8 mouse cellular contexts compared by ENCODE assay signal in genomic region chr2:33154751-33155372, GRCm38 (mm10). TPM values are rescaled to one million over a fixed set of nuclear protein-coding genes. Genes with fewer than 3 reads are reported as not detected.
DNase-seq lines count a peak whose midpoint lies in the region; ATAC-seq and TF ChIP-seq lines count a peak whose summit lies in the region.

No protein-coding gene starts in this region.

- ATAC-seq in liver, embryonic 12.5 days: no peak
- peak; percentile 62; the same call in 1 of the 2 replicates for ATAC-seq in intestine, embryonic 14.5 days (replicated peaks; ENCODE audit: low FRiP score, low TSS enrichment, low read depth)
- peak; percentile 43; the same call in 1 of the 2 replicates for ATAC-seq in midbrain, embryonic 14.5 days (ENCODE audit: low FRiP score, low TSS enrichment)

- H3K27me3 ChIP-seq in liver, embryonic 12.5 days (replicated peaks): no peaks in the 10 kb centered on the region
- H3K27me3 ChIP-seq in intestine, embryonic 14.5 days (replicated peaks; ENCODE audit: control insufficient read depth, insufficient read depth, low read length): no peaks in the 10 kb centered on the region
- H3K27me3 ChIP-seq in midbrain, embryonic 14.5 days (ENCODE audit: control insufficient read depth, insufficient read depth, low read length): no peaks in the 10 kb centered on the region
- no peaks in the 10 kb centered on the region for H3K27me3 ChIP-seq in spleen, adult 2 months (ENCODE audit: control insufficient read depth, insufficient read depth, low read length)

- no peak overlapping the region for H3K9ac ChIP-seq in liver, embryonic 12.5 days
- H3K9ac ChIP-seq in intestine, embryonic 14.5 days (ENCODE audit: low read length): no peak overlapping the region
- no peak overlapping the region for H3K9ac ChIP-seq in midbrain, embryonic 14.5 days (replicated peaks; ENCODE audit: low read length)

- intact Hi-C loops in left cerebral cortex, postnatal 10 days (cut with DNase I): loop anchor here (2.0 to 5.0 kb wide), 2 partner anchors 194 to 247 kb away; no protein-coding TSS in a partner anchor

- no peak overlapping the region for H3K27ac ChIP-seq in liver, embryonic 12.5 days
- no peak overlapping the region for H3K27ac ChIP-seq in intestine, embryonic 14.5 days (ENCODE audit: low read depth)
- H3K27ac ChIP-seq in midbrain, embryonic 14.5 days (replicated peaks; ENCODE audit: low read depth, low read length): no peak overlapping the region
- no peak overlapping the region for H3K27ac ChIP-seq in spleen, adult 2 months (ENCODE audit: insufficient read depth, low read length)

- TF ChIP-seq CTCF in spleen, adult 2 months (IDR thresholded peaks at IDR 0.05; ENCODE audit: extremely low read depth, insufficient read depth, insufficient read length, insufficient replicate concordance): peak; percentile 75; the same call in 1 of the 2 replicates

- no peak for TF ChIP-seq POLR2A in spleen, adult 2 months (IDR thresholded peaks at IDR 0.05; ENCODE audit: low read depth, low read length)

- DNase-seq in liver: peak; percentile 58
- peak; percentile 57 to 86 for DNase-seq in cerebellum, postnatal 4 days (ENCODE audit: low spot score in 2 of 2)
- DNase-seq in gastrocnemius, adult 18-20 months (ENCODE audit: low spot score): peak; percentile 85
- DNase-seq in intestine, embryonic 14.5 days (ENCODE audit: low spot score): peak; percentile 90
- DNase-seq in left cerebral cortex, postnatal 10 days (ENCODE audit: extremely low spot score in 1 of 2, low spot score in 2 of 2): peak; percentile 66 to 75
- peak; percentile 87 for DNase-seq in midbrain, embryonic 14.5 days
- DNase-seq in spleen, adult 2 months (ENCODE audit: low read depth in 1 of 2, low spot score in 2 of 2): peak; percentile 17 to 47

- H3K4me3 ChIP-seq in liver, embryonic 12.5 days: no peak overlapping the region
- no peak overlapping the region for H3K4me3 ChIP-seq in intestine, embryonic 14.5 days (ENCODE audit: low read depth, low read length)
- no peak overlapping the region for H3K4me3 ChIP-seq in midbrain, embryonic 14.5 days (replicated peaks; ENCODE audit: low read depth, low read length)
- no peak overlapping the region for H3K4me3 ChIP-seq in spleen, adult 2 months (ENCODE audit: extremely low read depth, insufficient read depth, insufficient read length)

- H3K9me3 ChIP-seq in liver, embryonic 12.5 days (replicated peaks): no peaks in the 10 kb centered on the region
- H3K9me3 ChIP-seq in intestine, embryonic 14.5 days (ENCODE audit: control insufficient read depth, low read length): no peaks in the 10 kb centered on the region
- H3K9me3 ChIP-seq in midbrain, embryonic 14.5 days (ENCODE audit: control insufficient read depth, low read length): no peaks in the 10 kb centered on the region

- H3K4me2 ChIP-seq in liver, embryonic 12.5 days: no peak overlapping the region
- no peak overlapping the region for H3K4me2 ChIP-seq in intestine, embryonic 14.5 days (ENCODE audit: low read length)
- no peak overlapping the region for H3K4me2 ChIP-seq in midbrain, embryonic 14.5 days (ENCODE audit: low read length)

- no peaks in the 10 kb centered on the region for H3K36me3 ChIP-seq in liver, embryonic 12.5 days
- H3K36me3 ChIP-seq in intestine, embryonic 14.5 days (ENCODE audit: control insufficient read depth, insufficient read depth, low read length): no peaks in the 10 kb centered on the region
- peaks cover 46% of the 10 kb centered on the region for H3K36me3 ChIP-seq in midbrain, embryonic 14.5 days (ENCODE audit: control insufficient read depth, insufficient read depth, low read length)
- H3K36me3 ChIP-seq in spleen, adult 2 months (ENCODE audit: control insufficient read depth, insufficient read depth, low read length): no peaks in the 10 kb centered on the region

- 21% methylated on average over 5 of the region's 5 CpGs for WGBS in liver, embryonic 12.5 days (ENCODE audit: insufficient replicate concordance)
- 21% methylated on average over 5 of the region's 5 CpGs for WGBS in intestine, embryonic 14.5 days
- WGBS in midbrain, embryonic 14.5 days: 22% methylated on average over 5 of the region's 5 CpGs
- 38% methylated on average over 5 of the region's 5 CpGs for WGBS in spleen, adult 2 months

- peaks cover 5% of the 10 kb centered on the region; the same call in 1 of the 2 replicates for H3K4me1 ChIP-seq in liver, embryonic 12.5 days
- H3K4me1 ChIP-seq in intestine, embryonic 14.5 days (replicated peaks; ENCODE audit: control insufficient read depth, insufficient read depth, low read length): no peaks in the 10 kb centered on the region
- no peaks in the 10 kb centered on the region for H3K4me1 ChIP-seq in midbrain, embryonic 14.5 days (ENCODE audit: control insufficient read depth, insufficient read depth, low read length)
- H3K4me1 ChIP-seq in spleen, adult 2 months (ENCODE audit: control insufficient read depth, insufficient read depth, insufficient read length): no peaks in the 10 kb centered on the region

RNA-seq across cellular contexts. Expression of gene Garnl3, which starts 23.4 kb away (rescaled TPM):
- 2.1 and 2.3 TPM in 2 replicates for polyA plus RNA-seq in liver, embryonic 12.5 days (2016; fragmentation: Nextera tagmentation; extraction: Ambion mirVana)
- total RNA-seq in gastrocnemius, adult 18-20 months (2021): under 1 TPM; 0.34 to 0.69 TPM
- 17.2 and 18.6 TPM in 2 replicates for polyA plus RNA-seq in intestine, embryonic 14.5 days (2014; fragmentation: Nextera tagmentation; extraction: Ambion mirVana)
- total RNA-seq in left cerebral cortex, postnatal 10 days (2021): 100 to 1,000 TPM; 183 TPM
- 44.4 and 51.1 TPM in 2 replicates for polyA plus RNA-seq in midbrain, embryonic 14.5 days (2014; fragmentation: Nextera tagmentation; extraction: Ambion mirVana)
- 1.9 and 2.3 TPM in 2 replicates for polyA plus RNA-seq in spleen, adult 2 months (2012; rRNA removed)

Comparison
In these comparisons a context has a peak if more than half of its experiments do, and no peak if none do; other contexts are left out.
1. DNase-seq: peak in every context shown above with its lines; median percentile 90 in intestine, embryonic 14.5 days; 87 in midbrain, embryonic 14.5 days; 85 in gastrocnemius, adult 18-20 months; 72 in cerebellum, postnatal 4 days; 70 in left cerebral cortex, postnatal 10 days; 58 in liver; 32 in spleen, adult 2 months.